Mouse (Mus musculus) thymus, postnatal 10 days (tissue): ENCODE measurements at regions not wholly inside any gene's neighbourhood (a gene's known extent, or its start where the extent isn't known, plus 50 kb on each side); places are given as distances from the start of the nearest gene placed in this dataset.

ENCODE experiments used
- DNase-seq, 2 experiments: peaks; one replicate each; pipeline ENCODE4 v3.0.0; 2021; ENCODE audit warnings: low spot score in 2 of 2

GRCm38 (mm10) chr13:119358696-119359095 lies 69.7 kb upstream of the Paip1 start:
- DNase-seq = no peak

- DNase-seq = peak in 1 of 2 experiments; percentile 36
Observed at GRCm38 (mm10) chr13:119363379-119363778, 65.0 kb upstream of the Paip1 start.

GRCm38 (mm10) chr13:119364160-119364559 lies 64.2 kb upstream of the Paip1 start:
- DNase-seq = no peak

GRCm38 (mm10) chr13:119367544-119367943 lies 60.9 kb upstream of the Paip1 start:
- DNase-seq = no peak

- peak; percentile 56 to 80 for DNase-seq
Observed at GRCm38 (mm10) chr13:119378404-119379037, 49.9 kb upstream of the Paip1 start.
